Mouse (Mus musculus) liver, adult 2 months (tissue): Measurements from ENCODE around the gene Gm49486. TPM values are rescaled to one million over a fixed set of nuclear protein-coding genes. Genes with fewer than 3 reads are reported as not detected.

Experiments
- DNase-seq: peaks from one replicate; pipeline ENCODE4 v3.0.0-alpha.2; 2011; ENCODE audit warnings: low read depth, low spot score; ENCODE audit errors: extremely low read depth
- H3K27ac ChIP-seq: fragments of 200-500 bp; replicated peaks from 2 replicates; pipeline ENCODE4 v1.5.1; 2012; ENCODE audit warnings: low read depth, mild to moderate bottlenecking, control low read depth, inconsistent platforms, low read length; ENCODE audit not compliant: insufficient read depth
- H3K27me3 ChIP-seq: fragments of 200-500 bp; 2 replicates; pipeline ENCODE4 v1.6.1; 2012; ENCODE audit warnings: mild to moderate bottlenecking, moderate library complexity, low read length, inconsistent platforms; ENCODE audit not compliant: control insufficient read depth, insufficient read depth
- H3K36me3 ChIP-seq: fragments of 200-500 bp; 2 replicates; pipeline ENCODE4 v1.6.1; 2012; ENCODE audit warnings: low read length, inconsistent platforms; ENCODE audit not compliant: control insufficient read depth, insufficient read depth
- H3K4me1 ChIP-seq: fragments of 200-500 bp; 2 replicates; pipeline ENCODE4 v1.6.1; 2011; ENCODE audit warnings: low read length; ENCODE audit not compliant: control insufficient read depth, insufficient read depth
- H3K4me3 ChIP-seq: fragments of 200-500 bp; 2 replicates; pipeline ENCODE4 v1.5.1; 2011; ENCODE audit warnings: low read depth, mild to moderate bottlenecking, control low read depth, low read length, moderate library complexity; ENCODE audit not compliant: insufficient read depth
- H3K79me2 ChIP-seq: fragments of 200-500 bp; 2 replicates; pipeline ENCODE4 v1.6.1; 2012; ENCODE audit warnings: inconsistent platforms, mild to moderate bottlenecking, low read length, moderate library complexity; ENCODE audit not compliant: control insufficient read depth, insufficient read depth
- H3K9ac ChIP-seq: fragments of 200-500 bp; 2 replicates; pipeline ENCODE4 v1.6.1; 2012; ENCODE audit warnings: low read depth, mild to moderate bottlenecking, control low read depth, inconsistent platforms, low read length
- CTCF ChIP-seq: fragments of 200-500 bp; IDR thresholded peaks from 2 replicates; pipeline ENCODE4 v1.5.1; 2011; ENCODE audit warnings: low read depth, low read length, control low read depth
- POLR2A ChIP-seq: fragments of 200-500 bp; IDR thresholded peaks from 2 replicates; pipeline ENCODE4 v1.6.1; 2011; ENCODE audit warnings: low read length, control low read depth; ENCODE audit not compliant: insufficient read depth; ENCODE audit errors: extremely low read depth
- WGBS: fragments of 180-500 bp; shearing (Covaris S2); methylation state at CpG from one replicate; pipeline ENCODE4 v1.1.7; 2018; 5-methylcytosine and 5-hydroxymethylcytosine counted together
- polyA plus RNA-seq: library from polyadenylated mRNA; depleted of rRNA; stranded (reverse); fragments of >200 nt; gene quantifications from 2 replicates; pipeline ENCODE4 v1.2.3, GENCODE M21; 2012; rRNA removed
- total RNA-seq: library from RNA; depleted of rRNA; stranded (reverse); fragments of >200 nt; gene quantifications from 2 replicates; pipeline ENCODE4 v1.2.3, GENCODE M21; 2014; rRNA removed

The Gm49486 gene
- total RNA-seq (not detected in 2 replicates), polyA plus RNA-seq (not detected in 2 replicates)

DNA sequence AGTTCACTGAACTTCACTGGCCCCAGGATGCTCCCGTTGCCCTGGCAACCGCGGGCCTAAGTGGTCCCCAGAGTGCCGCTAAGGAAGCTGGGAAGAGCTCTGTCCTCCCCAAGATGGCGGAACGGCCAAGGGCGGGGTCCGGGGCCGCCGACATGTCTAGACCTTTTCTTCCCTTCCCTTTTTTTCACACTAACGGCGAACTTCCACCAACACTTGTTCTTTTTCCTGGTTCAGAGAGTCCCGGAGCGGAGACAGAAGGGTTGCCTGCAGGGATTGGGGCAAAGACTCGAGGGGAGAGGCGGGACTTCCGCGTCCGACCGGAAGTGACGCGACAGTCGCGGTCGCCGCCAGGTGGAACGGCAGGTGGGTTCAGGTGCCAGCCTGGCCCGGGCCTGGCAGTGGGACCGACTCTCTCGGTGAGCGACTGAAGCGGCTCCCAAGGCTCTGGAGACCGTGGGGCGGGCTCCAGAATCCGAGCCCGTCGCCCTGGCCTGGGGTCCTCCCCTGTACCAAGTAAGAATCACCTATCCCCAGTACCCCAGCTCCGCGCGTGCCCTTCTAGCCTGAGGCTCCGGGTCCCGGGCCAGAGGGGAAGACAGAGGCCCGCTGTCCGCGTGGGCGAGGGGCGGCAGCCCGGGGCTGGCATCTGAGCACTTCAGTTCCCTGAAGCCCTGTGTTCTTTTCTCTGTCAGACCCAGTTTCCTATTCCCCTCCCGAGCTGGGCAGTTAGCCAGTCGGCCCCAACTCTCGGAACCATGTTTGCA lies at the start of gene Gm49486, which contains the start of gene Pick1:
Gene Gm49486, plus strand, starts transcription at position 334 of the 764 bp plus-strand sequence.
Gene Pick1, plus strand, starts transcription at position 116 of the 764 bp plus-strand sequence.
- Histone ChIP-seq H3K9ac (peak within 1 kb of the TSS; percentile 72), H3K79me2 (no peaks in the 10 kb centered on the region), H3K36me3 (peaks cover 3% of the 10 kb centered on the region; the same call in 1 of the 2 replicates), H3K4me3 (peak within 1 kb of the TSS; percentile 80), H3K27ac (peak within 1 kb of the TSS; percentile 91), H3K4me1 (no peaks in the 10 kb centered on the region), H3K27me3 (no peaks in the 10 kb centered on the region)
- peak; percentile 71 for DNase-seq
- WGBS = 1% methylated on average over 51 of the region's 51 CpGs
- TF ChIP-seq CTCF (no peak), POLR2A (no peak)

DNA sequence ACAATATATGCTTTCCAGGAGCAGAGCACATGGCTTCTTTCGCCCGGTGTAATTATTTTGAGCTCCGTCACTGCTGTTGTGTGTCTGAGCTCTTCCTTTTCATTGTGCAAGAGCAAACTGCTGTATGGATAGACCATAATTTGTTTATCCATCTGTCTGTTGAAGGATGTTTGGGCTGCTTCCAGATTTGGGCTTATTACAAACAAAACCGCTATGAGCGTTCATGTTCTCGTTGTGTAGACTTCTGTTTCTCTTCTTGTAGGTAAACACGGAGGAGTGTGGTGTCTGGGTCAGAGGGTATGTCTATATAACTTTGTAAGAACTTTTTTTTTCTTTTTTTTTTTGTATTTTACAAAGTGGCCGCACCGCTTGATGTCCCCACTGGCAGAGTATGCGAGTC lies 44.0 kb upstream of the Gm49486 start:
- WGBS = 21% methylated on average over 10 of the region's 10 CpGs
- no peak overlapping the region for H3K9ac ChIP-seq
- TF ChIP-seq POLR2A (no peak), CTCF (no peak)

DNA sequence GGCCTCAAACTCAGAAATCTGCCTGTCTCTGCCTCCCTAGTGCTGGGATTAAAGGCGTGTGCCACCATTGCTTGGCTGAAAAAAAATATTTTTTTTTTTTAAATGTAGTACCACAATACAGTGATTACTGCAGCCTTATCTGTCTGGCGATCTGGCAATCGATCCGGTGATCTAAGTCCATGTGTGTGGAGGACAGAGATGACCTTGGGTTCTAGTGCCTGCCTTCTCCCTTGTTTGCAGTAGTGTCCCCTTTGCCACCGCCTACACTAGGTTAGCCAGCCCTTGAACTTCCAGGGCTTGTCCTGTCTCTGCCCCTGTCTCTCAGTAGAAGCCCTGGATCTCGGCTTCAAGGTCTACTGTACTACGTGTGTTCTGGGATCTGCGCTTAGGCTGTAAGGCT lies 41.4 kb upstream of the Gm49486 start:
- Histone ChIP-seq H3K27ac (0 out of 2 replicates have a peak overlapping the region, but pooled peaks have one; percentile 16), H3K79me2 (no peaks in the 10 kb centered on the region), H3K9ac (no peak overlapping the region), H3K36me3 (no peaks in the 10 kb centered on the region), H3K27me3 (no peaks in the 10 kb centered on the region), H3K4me3 (no peak overlapping the region), H3K4me1 (peaks cover 3% of the 10 kb centered on the region; the same call in 1 of the 2 replicates)
- 28% methylated on average over 8 of the region's 8 CpGs for WGBS
- DNase-seq = peak; percentile 95
- TF ChIP-seq POLR2A (no peak), CTCF (no peak)

More for the DNA sequence above, 44.0 kb upstream of the Gm49486 start:
- Histone ChIP-seq H3K36me3 (no peaks in the 10 kb centered on the region), H3K27ac (no peak overlapping the region), H3K27me3 (no peaks in the 10 kb centered on the region), H3K4me1 (peaks cover 3% of the 10 kb centered on the region; the same call in 1 of the 2 replicates), H3K4me3 (no peak overlapping the region), H3K79me2 (no peaks in the 10 kb centered on the region)
- peak; percentile 45 for DNase-seq

DNA sequence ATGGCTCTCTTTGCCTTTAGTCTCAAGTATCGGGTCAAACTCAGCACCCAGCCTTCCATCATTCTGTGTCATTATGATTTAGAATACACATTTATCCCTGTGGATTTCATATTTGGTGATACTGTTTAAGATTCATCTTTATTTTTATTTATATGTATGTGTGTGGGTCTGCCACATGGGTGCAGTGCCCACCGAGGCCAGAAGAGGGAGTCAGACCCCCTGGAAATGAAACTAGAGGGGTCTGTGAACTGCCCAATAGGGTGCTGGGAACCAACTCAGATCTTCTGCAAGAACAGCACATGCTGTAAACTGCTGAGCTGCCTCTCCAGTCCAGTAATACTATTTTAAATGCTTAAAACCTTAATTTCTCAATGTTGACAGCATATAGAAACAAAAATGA lies 37.8 kb upstream of the Gm49486 start:
- Histone ChIP-seq H3K27ac (no peak overlapping the region), H3K79me2 (no peaks in the 10 kb centered on the region), H3K4me3 (no peak overlapping the region), H3K27me3 (no peaks in the 10 kb centered on the region), H3K36me3 (no peaks in the 10 kb centered on the region), H3K4me1 (peaks cover 3% of the 10 kb centered on the region; the same call in 1 of the 2 replicates), H3K9ac (no peak overlapping the region)
- no peak for TF ChIP-seq POLR2A
- TF ChIP-seq CTCF = no peak
- DNase-seq = no peak
- 100% methylated on average over 2 of the region's 2 CpGs for WGBS

DNA sequence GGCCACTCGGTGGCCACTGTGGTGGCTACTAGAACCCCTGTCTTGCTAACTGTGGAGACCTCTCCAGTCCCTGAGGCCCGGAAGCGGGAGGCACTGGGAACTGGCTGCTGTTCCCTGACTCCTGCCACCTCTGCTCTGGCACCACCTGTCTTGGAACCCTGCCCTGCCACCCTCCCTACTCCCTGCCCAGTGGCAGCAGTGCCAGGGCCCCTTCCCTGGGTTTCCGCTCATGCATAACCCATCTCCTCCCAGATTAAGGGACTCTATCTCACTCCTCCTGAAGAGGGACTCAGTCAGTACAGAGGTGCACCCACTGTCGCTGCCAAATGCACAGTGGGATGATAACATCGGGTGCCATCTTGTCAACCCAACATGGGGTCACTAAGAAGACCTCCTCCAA lies 36.7 kb upstream of the Gm49486 start:
- Histone ChIP-seq H3K4me3 (no peak overlapping the region), H3K4me1 (no peaks in the 10 kb centered on the region), H3K9ac (no peak overlapping the region), H3K27me3 (no peaks in the 10 kb centered on the region), H3K36me3 (no peaks in the 10 kb centered on the region), H3K27ac (no peak overlapping the region), H3K79me2 (no peaks in the 10 kb centered on the region)
- DNase-seq = no peak
- TF ChIP-seq CTCF (no peak), POLR2A (no peak)
- WGBS = 90% methylated on average over 6 of the region's 6 CpGs
